Mouse (Mus musculus): ENCODE measurements around the gene Fgf18. TPM values are rescaled to one million over a fixed set of nuclear protein-coding genes. Genes with fewer than 3 reads are reported as not detected.

Gene Fgf18
- total and polyA plus RNA-seq, 3 experiments: 0.15 to 0.40 TPM; not detected in 1

- no peak overlapping the region for H3K4me3 ChIP-seq (ENCODE audit: control insufficient read depth in 1 of 2, insufficient read depth in 1 of 2, low read depth in 2 of 2, low read length in 2 of 2)
- H3K9ac ChIP-seq (ENCODE audit: control insufficient read depth, low read depth, low read length, poor library complexity, severe bottlenecking): no peak overlapping the region
- H3K36me3 ChIP-seq (ENCODE audit: control insufficient read depth in 1 of 2, insufficient read depth in 2 of 2, low read length in 2 of 2): peaks cover 0 to 4% of the 10 kb centered on the region in 2 experiments; a peak in 3 of 4 replicates
- TF ChIP-seq RCOR1 (IDR thresholded peaks at IDR 0.05; ENCODE audit: low read depth, low read length) (no peak), ZKSCAN1 (IDR thresholded peaks at IDR 0.05; ENCODE audit: low read depth, low read length) (no peak), ZMIZ1 (IDR thresholded peaks at IDR 0.05; ENCODE audit: low read depth, low read length) (no peak), POLR2AphosphoS5 (IDR thresholded peaks at IDR 0.05; ENCODE audit: borderline replicate concordance, low read depth, low read length) (no peak), BHLHE40 (IDR thresholded peaks at IDR 0.05; ENCODE audit: borderline replicate concordance, low read depth, low read length) (no peak), SIN3A (IDR thresholded peaks at IDR 0.05; ENCODE audit: low read length) (no peak)
- H3K27me3 ChIP-seq (ENCODE audit: control insufficient read depth in 1 of 2, insufficient read depth in 2 of 2, low read length in 2 of 2): no peaks in the 10 kb centered on the region
- no peak for DNase-seq (ENCODE audit: low read depth, low spot score)
- no peaks in the 10 kb centered on the region for H3K9me3 ChIP-seq (replicated peaks; ENCODE audit: insufficient read depth, low read length)
- peaks cover 0 to 5% of the 10 kb centered on the region in 2 experiments; a peak in 2 of 4 replicates for H3K4me1 ChIP-seq (ENCODE audit: control insufficient read depth in 1 of 2, insufficient read depth in 2 of 2, low read length in 2 of 2)
- H3K79me2 ChIP-seq (ENCODE audit: control insufficient read depth, insufficient read depth, low read length, poor library complexity): no peaks in the 10 kb centered on the region
- no peak overlapping the region for H3K27ac ChIP-seq (ENCODE audit: control insufficient read depth, low read depth, low read length)
These were observed 24.5 kb downstream of the Fgf18 start for GRCm38 (mm10) chr11:33122575-33123268.

DNA sequence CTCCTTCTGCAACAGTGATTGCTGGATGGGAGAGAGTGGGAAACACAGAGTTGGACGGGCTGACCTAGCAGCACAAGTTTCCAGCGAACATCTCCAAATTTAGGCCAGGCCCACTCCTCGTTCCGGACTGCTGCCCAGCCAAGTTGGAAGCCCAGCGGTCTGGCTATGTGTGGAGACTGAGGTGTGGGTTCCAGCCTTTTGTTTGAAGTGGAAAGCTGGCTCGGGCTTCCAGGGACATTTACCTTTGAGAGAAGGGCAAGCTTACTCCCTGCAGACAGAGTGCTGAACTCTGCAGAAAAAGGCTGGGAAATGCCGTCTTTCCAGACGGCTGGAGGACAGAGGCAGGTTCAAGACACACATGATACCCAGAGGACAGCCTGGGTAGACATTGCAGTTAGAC, 27.6 kb downstream of the Fgf18 start:
- DNase-seq (ENCODE audit: low read depth, low spot score): no peak
- Histone ChIP-seq H3K9ac (ENCODE audit: control insufficient read depth, low read depth, low read length, poor library complexity, severe bottlenecking) (no peak overlapping the region), H3K4me3 (ENCODE audit: control insufficient read depth in 1 of 2, insufficient read depth in 1 of 2, low read depth in 2 of 2, low read length in 2 of 2) (no peak overlapping the region), H3K27ac (ENCODE audit: control insufficient read depth, low read depth, low read length) (no peak overlapping the region), H3K4me1 (ENCODE audit: control insufficient read depth in 1 of 2, insufficient read depth in 2 of 2, low read length in 2 of 2) (no peaks in the 10 kb centered on the region), H3K27me3 (ENCODE audit: control insufficient read depth in 1 of 2, insufficient read depth in 2 of 2, low read length in 2 of 2) (no peaks in the 10 kb centered on the region), H3K36me3 (ENCODE audit: control insufficient read depth in 1 of 2, insufficient read depth in 2 of 2, low read length in 2 of 2) (no peaks in the 10 kb centered on the region; a peak in 1 of 4 replicates), H3K9me3 (replicated peaks; ENCODE audit: insufficient read depth, low read length) (no peaks in the 10 kb centered on the region), H3K79me2 (ENCODE audit: control insufficient read depth, insufficient read depth, low read length, poor library complexity) (no peaks in the 10 kb centered on the region)
- no peak for TF ChIP-seq POLR2AphosphoS2 (IDR thresholded peaks at IDR 0.05; ENCODE audit: low read length)
- no peak for TF ChIP-seq ZNF384 (IDR thresholded peaks at IDR 0.05; ENCODE audit: low read depth, low read length)
- no peak for TF ChIP-seq JUND (IDR thresholded peaks at IDR 0.05; ENCODE audit: low read depth, low read length)
- no peak for TF ChIP-seq ZC3H11A (IDR thresholded peaks at IDR 0.05; ENCODE audit: low read depth, low read length)
- no peak for TF ChIP-seq BHLHE40 (IDR thresholded peaks at IDR 0.05; ENCODE audit: borderline replicate concordance, low read depth, low read length)
- no peak for TF ChIP-seq SMC3 (IDR thresholded peaks at IDR 0.05; ENCODE audit: low read depth, low read length)
- TF ChIP-seq E2F4 (IDR thresholded peaks at IDR 0.05; ENCODE audit: borderline replicate concordance, low read depth, low read length): no peak
- no peak for TF ChIP-seq MAFK (IDR thresholded peaks at IDR 0.05; ENCODE audit: borderline replicate concordance, low read depth, low read length)
- TF ChIP-seq UBTF (IDR thresholded peaks at IDR 0.05; ENCODE audit: borderline replicate concordance, insufficient read depth, low read depth, low read length): no peak
- TF ChIP-seq NRF1 (IDR thresholded peaks at IDR 0.05; ENCODE audit: insufficient read depth, low read depth, low read length, poor library complexity, severe bottlenecking): no peak
- TF ChIP-seq MEF2A (IDR thresholded peaks at IDR 0.05; ENCODE audit: extremely low read depth, insufficient replicate concordance, low read depth, low read length, poor library complexity, severe bottlenecking): no peak
- no peak for TF ChIP-seq TAL1 (IDR thresholded peaks at IDR 0.05; ENCODE audit: low read length)
- TF ChIP-seq CHD1 (IDR thresholded peaks at IDR 0.05; ENCODE audit: low read depth, low read length): no peak
- no peak for TF ChIP-seq MAX (IDR thresholded peaks at IDR 0.05; ENCODE audit: low read length)
- TF ChIP-seq POLR2AphosphoS5 (IDR thresholded peaks at IDR 0.05; ENCODE audit: borderline replicate concordance, low read depth, low read length): no peak
- TF ChIP-seq EP300 (IDR thresholded peaks at IDR 0.05; ENCODE audit: low read depth in 1 of 2, low read length in 2 of 2): no peak

All from MEL (cell line).